Mouse (Mus musculus) G1E (cell line): ENCODE measurements around the gene Cdca7l.

Source experiments
- CTCF ChIP-seq: IDR thresholded peaks from 2 replicates; pipeline ENCODE4 v1.5.1; 2012; ENCODE audit warnings: low read depth, low read length, inconsistent platforms, mixed read lengths
- GATA2 ChIP-seq: IDR thresholded peaks from 2 replicates; pipeline ENCODE4 v1.6.1; 2012; ENCODE audit warnings: low read depth, low read length, inconsistent platforms, borderline replicate concordance
- POLR2AphosphoS5 ChIP-seq: IDR thresholded peaks from 2 replicates; pipeline ENCODE4 v1.6.1; 2012; ENCODE audit warnings: low read depth, low read length, inconsistent platforms; ENCODE audit not compliant: insufficient replicate concordance

- TF ChIP-seq CTCF (no peak), GATA2 (no peak), POLR2AphosphoS5 (no peak)
Observed at GRCm38 (mm10) chr12:117850472-117850871, 46.4 kb downstream of the Cdca7l start.
